Mouse (Mus musculus) brain, adult 10 weeks (tissue): Measurements from ENCODE around the gene Galnt7. TPM values are rescaled to one million over a fixed set of nuclear protein-coding genes. Genes with fewer than 3 reads are reported as not detected.

Experiments
- polyA plus RNA-seq: library from polyadenylated mRNA; stranded (reverse); fragments of 350-450 nt; fragmentation: Illumina TruSeq; extraction: RNeasy Lipid Tissue Mini Kit (QIAGEN cat#74804); gene quantifications from one replicate; pipeline ENCODE4 v1.2.3, GENCODE M21; 2015; ENCODE audit warnings: low read depth, low replicate concordance

Galnt7 gene
- 7.7 TPM for polyA plus RNA-seq

GRCm38 (mm10) chr8:57652456-57653055 is at the start of gene Galnt7:
Galnt7 (minus strand) TSS chr8:57653032.

GRCm38 (mm10) chr8:57511316-57512118 is 141.3 kb downstream of the Galnt7 start, which contains the start of gene Hmgb2:
Hmgb2 (plus strand) TSS chr8:57511907.

GRCm38 (mm10) chr8:57487441-57488155 is 165.2 kb downstream of the Galnt7 start, which contains the start of gene Sap30:
Sap30 (minus strand) TSS chr8:57487860.

Other genes starting within 250 kb of the Galnt7 start
- 76.7 TPM for gene Scrg1, start 197.1 kb downstream of the Galnt7 start, polyA plus RNA-seq
- 8.5 TPM for gene Sap30, start 165.2 kb downstream of the Galnt7 start, polyA plus RNA-seq
- 5.9 TPM for gene Hmgb2, start 141.1 kb downstream of the Galnt7 start, polyA plus RNA-seq